Mouse (Mus musculus): ENCODE measurements around the gene Gm597.

The Gm597 gene

GRCm38 (mm10) chr1:28780152-28780551 is at the start of gene Gm597:
Gene Gm597, minus strand, starts transcription at chr1:28780252.
- no peak for DNase-seq (ENCODE audit: inconsistent age in 2 of 2, low spot score in 1 of 2)

GRCm38 (mm10) chr1:28807689-28808088 is 27.6 kb upstream of the Gm597 start:
- no peak for DNase-seq (ENCODE audit: inconsistent age in 2 of 2, low spot score in 1 of 2)

GRCm38 (mm10) chr1:28806618-28807017 is 26.6 kb upstream of the Gm597 start:
- no peak for DNase-seq (ENCODE audit: inconsistent age in 2 of 2, low spot score in 1 of 2)

- DNase-seq (ENCODE audit: inconsistent age in 2 of 2, low spot score in 1 of 2) = no peak
Measured at GRCm38 (mm10) chr1:28800881-28801280, 20.8 kb upstream of the Gm597 start.

Data from adrenal gland, adult (tissue).